Mouse (Mus musculus) embryonic fibroblast, embryonic 13.5 days (primary cell): ENCODE measurements around the gene Pde4a.

ENCODE experiments used
- CTCF ChIP-seq: IDR thresholded peaks from 2 replicates; pipeline ENCODE4 v1.5.1; 2011; ENCODE audit warnings: mild to moderate bottlenecking, control low read depth, low read length, moderate library complexity, borderline replicate concordance; ENCODE audit not compliant: insufficient read depth
- POLR2A ChIP-seq: IDR thresholded peaks from 2 replicates; pipeline ENCODE4 v1.6.1; 2011; ENCODE audit warnings: low read depth, mild to moderate bottlenecking, control low read depth, low read length, moderate library complexity

- no peak for TF ChIP-seq CTCF
- TF ChIP-seq POLR2A = no peak
Measured at GRCm38 (mm10) chr9:21246342-21246741, 80.8 kb downstream of the Pde4a start.
